Mouse (Mus musculus) embryo, embryonic 9.5 days (tissue): Measurements from ENCODE around the gene Kcns1.

Source experiments
- DNase-seq: peaks from one replicate; pipeline ENCODE4 v3.0.0-alpha.2; 2017; ENCODE audit errors: extremely low spot score

Kcns1 gene

DNA sequence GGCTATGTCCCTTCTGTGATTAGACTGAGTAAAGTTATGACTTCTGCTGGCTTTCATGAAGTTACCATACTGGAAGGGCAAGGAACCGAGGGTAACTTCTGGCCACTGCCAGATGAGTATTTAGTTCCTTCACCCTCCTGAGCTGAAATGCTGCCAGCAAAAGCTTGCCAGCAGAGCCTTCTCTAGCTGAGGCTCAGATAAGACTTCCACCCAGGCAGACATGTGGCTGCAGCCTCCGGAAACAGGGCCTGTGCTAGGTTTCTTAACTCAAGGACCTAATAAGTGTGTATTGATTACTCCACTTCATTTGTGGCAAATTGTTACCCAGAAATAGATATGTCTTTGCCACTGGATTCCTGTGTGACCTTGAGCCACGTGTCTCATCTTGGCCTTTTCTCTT is 2.5 kb upstream of the Kcns1 start:
- DNase-seq = no peak

DNA sequence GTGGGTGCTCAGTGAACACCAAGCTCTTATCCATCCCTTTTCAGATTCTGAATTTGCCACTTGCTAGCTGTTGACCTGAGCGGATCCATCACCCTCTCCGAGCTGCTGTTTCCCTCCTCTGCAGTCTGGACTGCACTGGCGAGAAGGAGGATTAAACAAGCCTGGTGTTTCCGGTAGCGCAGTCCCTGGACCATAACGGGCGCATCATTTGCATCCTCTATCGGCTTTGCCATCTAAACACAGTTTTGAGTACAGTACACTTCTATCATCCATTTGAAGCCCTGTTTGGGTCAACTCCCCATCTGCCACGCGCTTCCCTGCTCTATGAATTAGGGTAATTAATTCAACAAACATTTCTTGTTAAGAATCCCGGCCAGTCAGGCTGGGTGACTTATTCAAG is 587 bp downstream of the Kcns1 start:
- peak; percentile 24 for DNase-seq

- no peak for DNase-seq
Measured at GRCm38 (mm10) chr2:164168571-164168946, 2.4 kb downstream of the Kcns1 start.

GRCm38 (mm10) chr2:164167752-164168570 is 3.0 kb downstream of the Kcns1 start:
- peak; percentile 27 for DNase-seq

DNA sequence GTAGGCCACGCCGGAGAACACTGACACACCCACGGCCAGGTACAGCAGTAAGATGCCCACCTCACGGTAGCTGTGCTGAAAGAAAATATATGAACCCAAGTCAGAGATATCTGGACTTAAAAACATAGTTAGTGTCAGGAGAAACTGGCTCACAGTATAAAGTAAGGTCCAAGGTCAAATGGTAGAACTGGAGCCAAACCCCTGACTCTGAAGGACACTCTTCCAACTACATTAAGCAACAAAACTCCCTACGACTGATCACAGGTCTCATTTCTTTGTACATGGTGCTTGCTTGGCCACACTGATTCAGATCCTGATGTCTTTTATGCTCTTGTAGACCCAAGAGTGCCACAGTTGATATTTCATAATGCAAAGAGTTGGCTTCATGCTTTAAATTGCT is 6.0 kb downstream of the Kcns1 start:
- no peak for DNase-seq

- DNase-seq = no peak
Measured at GRCm38 (mm10) chr2:164161515-164162055, 9.3 kb downstream of the Kcns1 start.

GRCm38 (mm10) chr2:164158838-164159237 is 12.1 kb downstream of the Kcns1 start:
- no peak for DNase-seq

- DNase-seq = no peak
Measured at GRCm38 (mm10) chr2:164156158-164156557, 14.8 kb downstream of the Kcns1 start.

- no peak for DNase-seq
Measured at GRCm38 (mm10) chr2:164154007-164154406, 16.9 kb downstream of the Kcns1 start.

DNA sequence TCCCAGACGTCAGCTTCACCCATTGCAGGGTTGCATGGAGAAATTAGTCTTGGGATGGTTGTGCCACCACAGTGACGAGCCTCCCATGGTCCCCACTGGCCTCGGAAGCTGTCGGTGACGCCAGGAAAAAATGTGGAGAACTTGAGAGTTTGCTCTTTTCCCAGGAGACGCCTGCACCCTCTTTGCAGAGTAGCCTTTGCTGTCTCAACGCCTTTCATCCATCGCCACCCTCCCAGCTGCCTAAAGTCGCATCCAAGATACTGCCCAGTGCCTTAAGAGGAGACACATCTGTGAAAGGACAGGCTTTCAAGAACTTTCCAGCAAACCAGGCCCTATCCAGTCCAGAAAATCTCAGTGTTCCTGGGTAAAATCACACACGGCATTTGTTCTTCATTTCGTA is 18.6 kb downstream of the Kcns1 start:
- DNase-seq = no peak

GRCm38 (mm10) chr2:164150086-164150760 is 20.7 kb downstream of the Kcns1 start:
- DNase-seq = peak; percentile 7

DNA sequence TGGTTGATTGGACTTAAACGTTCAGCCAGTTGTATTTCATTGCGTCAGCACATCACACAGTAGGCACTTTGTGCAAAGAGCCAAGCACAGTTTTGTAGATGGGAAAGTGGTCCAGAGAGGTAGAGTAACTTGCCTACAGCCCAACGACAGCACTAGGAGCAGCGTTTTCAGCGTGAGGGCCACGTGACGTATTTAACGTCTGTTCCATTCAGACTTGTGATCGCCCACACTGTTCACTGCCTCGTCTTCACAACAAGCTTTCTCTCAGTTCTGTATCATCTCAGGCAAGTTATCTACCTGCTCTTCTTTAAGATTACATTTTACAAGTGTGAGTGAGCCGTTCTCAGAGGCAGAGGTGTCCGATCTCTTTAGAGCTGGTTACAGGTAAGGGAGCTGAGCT is 24.4 kb downstream of the Kcns1 start:
- no peak for DNase-seq

DNA sequence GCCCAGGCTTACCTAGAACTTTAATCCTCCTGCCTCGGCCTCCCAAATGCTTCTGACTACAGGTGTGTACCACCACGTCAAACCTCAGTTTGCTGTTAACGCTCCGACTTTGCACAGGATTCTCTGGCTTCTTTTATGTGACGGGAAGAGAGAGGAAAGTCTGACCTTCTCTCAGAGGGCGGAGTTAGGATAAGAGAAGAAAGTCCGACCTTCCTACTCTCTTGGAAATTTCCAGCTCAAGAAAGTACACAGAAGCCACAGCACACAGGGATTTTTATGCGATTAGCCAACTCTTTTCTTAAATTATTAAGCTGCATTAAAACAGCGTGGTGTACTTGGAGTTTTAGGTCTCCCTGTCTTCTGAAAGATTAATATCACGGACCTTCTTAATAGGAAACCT is 26.4 kb downstream of the Kcns1 start:
- no peak for DNase-seq

GRCm38 (mm10) chr2:164144025-164144424 is 26.9 kb downstream of the Kcns1 start:
- DNase-seq = no peak

DNA sequence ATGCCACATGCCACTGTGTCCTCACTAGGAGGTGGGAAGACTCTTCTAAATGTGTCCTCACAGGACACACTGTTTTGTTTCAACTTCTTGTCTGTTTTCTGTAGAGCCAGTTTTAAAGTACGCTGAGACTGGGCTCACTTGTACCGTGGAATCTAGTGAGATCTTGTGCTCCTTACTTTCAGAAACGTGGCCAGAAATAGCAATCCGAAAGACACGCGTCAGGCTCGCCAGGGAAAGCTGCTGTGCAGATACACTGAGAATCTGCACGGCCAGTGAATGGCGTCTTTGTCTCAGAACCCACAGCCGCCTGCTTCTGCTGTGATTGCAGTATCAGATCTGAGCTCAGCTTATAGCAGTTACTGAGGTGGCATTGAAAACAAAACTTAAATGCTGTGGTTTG is 28.9 kb downstream of the Kcns1 start:
- DNase-seq = peak; percentile 9

- DNase-seq = no peak
Measured at GRCm38 (mm10) chr2:164137754-164138153, 33.2 kb downstream of the Kcns1 start.

GRCm38 (mm10) chr2:164136393-164136792 is 34.5 kb downstream of the Kcns1 start:
- no peak for DNase-seq

GRCm38 (mm10) chr2:164135367-164135766 is 35.5 kb downstream of the Kcns1 start:
- DNase-seq = no peak

DNA sequence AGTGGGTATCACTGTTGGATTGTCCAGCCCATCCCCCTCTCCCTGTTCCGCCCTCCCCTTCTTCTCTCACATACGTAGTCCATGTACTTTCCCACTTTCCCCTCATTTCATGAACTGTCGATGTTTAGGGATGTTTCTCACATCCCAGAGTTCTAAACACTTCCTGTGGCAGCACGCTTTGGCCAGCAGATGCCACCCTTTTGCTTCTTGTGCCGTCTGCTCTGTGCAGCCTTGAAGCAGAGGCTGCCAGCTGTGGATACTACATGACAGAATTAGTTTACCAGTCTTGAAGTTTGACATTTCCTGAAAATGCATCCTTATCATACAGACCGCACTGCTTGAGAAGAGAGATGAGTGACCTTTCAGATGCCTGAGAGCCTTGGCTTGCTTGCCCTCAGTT is 36.4 kb downstream of the Kcns1 start:
- DNase-seq = no peak

DNA sequence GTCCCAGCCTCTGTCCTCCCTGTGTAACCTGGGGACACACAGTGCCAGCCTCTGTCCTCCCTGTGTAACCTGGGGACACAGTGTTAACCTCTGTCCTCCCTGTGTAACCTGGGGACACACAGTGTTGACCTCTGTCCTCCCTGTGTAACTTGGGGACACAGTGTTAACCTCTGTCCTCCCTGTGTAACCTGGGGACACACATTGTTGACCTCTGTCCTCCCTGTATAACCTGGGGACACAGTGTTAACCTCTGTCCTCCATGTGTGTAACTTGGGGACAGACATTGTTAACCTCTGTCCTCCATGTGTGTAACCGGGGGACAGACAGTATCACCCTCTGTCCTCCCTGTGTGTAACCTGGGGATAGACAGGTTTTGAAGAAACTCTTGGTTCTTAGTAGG is 39.3 kb downstream of the Kcns1 start:
- DNase-seq = no peak

- no peak for DNase-seq
Measured at GRCm38 (mm10) chr2:164128576-164129411, 42.1 kb downstream of the Kcns1 start.

- no peak for DNase-seq
Measured at GRCm38 (mm10) chr2:164127297-164127696, 43.6 kb downstream of the Kcns1 start.
